Mouse (Mus musculus) cerebellum, adult 2 months (tissue): ENCODE measurements around the gene Rabep1. TPM values are rescaled to one million over a fixed set of nuclear protein-coding genes. Genes with fewer than 3 reads are reported as not detected.
"Not testable (repeated sequence)": the region's sequence is repeated elsewhere in the genome, so short reads cannot be mapped to it uniquely, and the experiment has no call there.

Experiments used
- DNase-seq, 2 experiments: peaks; one replicate each; pipeline ENCODE4 v3.0.0; 2021
- H3K27ac ChIP-seq: fragments of 200-500 bp; 2 replicates; pipeline ENCODE4 v1.5.1; 2012; ENCODE audit warnings: low read length, control low read depth, inconsistent platforms; ENCODE audit not compliant: insufficient read depth
- H3K27me3 ChIP-seq: fragments of 200-500 bp; 2 replicates; pipeline ENCODE4 v1.6.1; 2012; ENCODE audit warnings: inconsistent platforms, mild to moderate bottlenecking, low read length, moderate library complexity; ENCODE audit not compliant: control insufficient read depth, insufficient read depth
- H3K4me1 ChIP-seq: fragments of 200-500 bp; 2 replicates; pipeline ENCODE4 v1.6.1; 2011; ENCODE audit warnings: low read length; ENCODE audit not compliant: control insufficient read depth, insufficient read depth
- H3K4me3 ChIP-seq: fragments of 200-500 bp; replicated peaks from 2 replicates; pipeline ENCODE3; 2011; ENCODE audit warnings: mild to moderate bottlenecking, low read depth, low read length, control low read depth; ENCODE audit not compliant: insufficient read depth
- CTCF ChIP-seq: fragments of 200-500 bp; IDR thresholded peaks from 2 replicates; pipeline ENCODE4 v1.5.1; 2011; ENCODE audit warnings: low read depth, mild to moderate bottlenecking, control low read depth, low read length, moderate library complexity, borderline replicate concordance; ENCODE audit not compliant: insufficient read depth
- POLR2A ChIP-seq: fragments of 200-500 bp; IDR thresholded peaks from 2 replicates; pipeline ENCODE4 v1.6.1; 2011; ENCODE audit warnings: low read length, control low read depth, borderline replicate concordance; ENCODE audit not compliant: insufficient read depth
- WGBS: fragments of 180-500 bp; shearing (Covaris S2); methylation state at CpG from one replicate; pipeline ENCODE4 v1.1.7; 2018; 5-methylcytosine and 5-hydroxymethylcytosine counted together
- polyA plus RNA-seq: library from polyadenylated mRNA; depleted of rRNA; stranded (reverse); fragments of >200 nt; gene quantifications from 2 replicates; pipeline ENCODE4 v1.2.3, GENCODE M21; 2012

Gene Rabep1
- polyA plus RNA-seq, 1 experiment: 35.9 TPM

DNA sequence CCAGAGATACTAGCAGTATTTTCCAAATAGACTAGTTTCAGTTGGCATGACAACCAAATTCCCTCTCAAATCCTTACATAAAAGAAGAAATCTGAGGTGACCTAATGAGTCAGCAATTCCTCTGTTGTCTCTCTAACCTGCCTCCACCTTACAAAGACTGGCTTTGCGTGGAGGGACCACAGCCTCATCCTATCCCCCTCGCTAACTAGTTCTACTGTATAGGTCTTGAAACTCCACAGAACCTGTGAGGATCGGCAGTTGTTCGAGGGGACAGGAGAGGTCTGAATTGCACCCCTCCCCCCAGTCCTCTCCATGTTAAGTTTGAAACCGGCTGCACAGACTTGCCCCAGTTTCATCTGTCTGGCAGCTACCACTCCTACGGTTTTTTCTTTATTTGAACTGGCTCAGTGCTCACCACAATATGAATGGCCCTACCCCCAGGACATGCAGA lies 9.2 kb upstream of the Rabep1 start:
- Histone ChIP-seq H3K27me3 (no peaks in the 10 kb centered on the region), H3K4me1 (no peaks in the 10 kb centered on the region), H3K27ac (no peak overlapping the region), H3K4me3 (no peak overlapping the region)
- no peak for TF ChIP-seq CTCF
- no peak for TF ChIP-seq POLR2A
- WGBS: 70% methylated on average over 6 of the region's 6 CpGs
- no peak for DNase-seq

DNA sequence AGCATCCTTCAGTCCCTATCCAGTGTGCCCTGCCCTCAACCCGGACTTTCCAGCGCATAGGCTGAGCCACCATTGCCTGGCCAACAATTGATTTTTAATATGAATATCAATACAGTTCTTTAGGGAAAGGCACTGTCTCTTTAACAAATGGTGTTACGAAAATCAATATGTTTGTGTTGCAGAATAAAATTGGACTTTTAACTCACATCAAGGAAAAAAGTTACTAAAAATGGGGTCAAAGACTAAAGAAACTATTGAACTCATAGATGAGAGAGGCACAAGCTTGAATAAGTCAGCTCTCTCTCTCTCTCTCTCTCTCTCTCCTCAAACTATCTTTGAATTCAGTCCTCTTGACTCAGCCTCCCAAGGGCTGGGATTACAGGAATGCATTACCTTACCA lies 7.5 kb upstream of the Rabep1 start:
- no peak for DNase-seq
- Histone ChIP-seq H3K27me3 (no peaks in the 10 kb centered on the region), H3K27ac (no peak overlapping the region), H3K4me1 (no peaks in the 10 kb centered on the region), H3K4me3 (no peak overlapping the region)
- no peak for TF ChIP-seq POLR2A
- no peak for TF ChIP-seq CTCF
- WGBS: 92% methylated on average over 3 of the region's 3 CpGs

DNA sequence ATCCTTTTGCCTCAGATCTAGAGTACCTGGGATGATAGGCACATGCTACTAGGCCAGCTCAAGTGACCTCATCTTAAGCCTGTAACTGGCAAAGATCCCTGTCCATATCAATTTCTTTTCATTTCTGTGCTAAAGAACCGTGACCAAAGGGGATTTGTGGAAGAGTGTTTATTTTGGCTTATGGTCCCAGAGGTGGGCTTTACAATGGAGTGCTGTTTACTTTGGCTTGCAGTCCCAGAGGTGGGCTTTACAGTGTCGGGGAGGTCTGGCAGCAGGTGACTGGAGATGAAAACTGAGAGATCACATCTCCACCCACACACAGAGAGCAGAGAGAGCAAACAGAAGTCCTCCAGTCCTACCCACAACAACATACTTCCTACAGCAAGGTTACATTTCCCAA lies 6.0 kb upstream of the Rabep1 start:
- TF ChIP-seq CTCF (no peak), POLR2A (no peak)
- Histone ChIP-seq H3K27ac (no peak overlapping the region), H3K27me3 (no peaks in the 10 kb centered on the region), H3K4me3 (no peak overlapping the region), H3K4me1 (no peaks in the 10 kb centered on the region)
- no peak for DNase-seq
- 51% methylated on average over 2 of the region's 2 CpGs for WGBS

DNA sequence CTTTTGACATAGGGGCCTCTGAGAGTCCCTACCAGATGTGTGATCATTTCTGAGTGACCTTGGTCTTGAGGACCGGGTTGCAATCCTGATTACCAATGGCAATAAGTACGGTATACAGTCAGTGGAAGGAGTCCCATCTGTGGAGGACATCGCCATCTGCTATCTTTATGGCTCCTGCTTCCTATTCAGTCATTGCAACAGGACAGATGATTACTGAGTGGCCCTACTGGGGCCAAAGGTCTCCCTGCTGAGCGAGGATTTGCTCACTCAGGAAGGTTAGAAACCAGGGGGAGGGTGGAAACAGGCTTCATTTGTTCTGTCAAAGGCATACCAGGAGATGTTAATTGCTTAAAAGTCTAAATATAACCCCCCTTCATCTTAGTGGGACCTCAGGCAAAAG lies 1.6 kb upstream of the Rabep1 start:
- WGBS: 41% methylated on average over 4 of the region's 4 CpGs
- DNase-seq: no peak
- no peak for TF ChIP-seq CTCF
- TF ChIP-seq POLR2A: no peak

DNA sequence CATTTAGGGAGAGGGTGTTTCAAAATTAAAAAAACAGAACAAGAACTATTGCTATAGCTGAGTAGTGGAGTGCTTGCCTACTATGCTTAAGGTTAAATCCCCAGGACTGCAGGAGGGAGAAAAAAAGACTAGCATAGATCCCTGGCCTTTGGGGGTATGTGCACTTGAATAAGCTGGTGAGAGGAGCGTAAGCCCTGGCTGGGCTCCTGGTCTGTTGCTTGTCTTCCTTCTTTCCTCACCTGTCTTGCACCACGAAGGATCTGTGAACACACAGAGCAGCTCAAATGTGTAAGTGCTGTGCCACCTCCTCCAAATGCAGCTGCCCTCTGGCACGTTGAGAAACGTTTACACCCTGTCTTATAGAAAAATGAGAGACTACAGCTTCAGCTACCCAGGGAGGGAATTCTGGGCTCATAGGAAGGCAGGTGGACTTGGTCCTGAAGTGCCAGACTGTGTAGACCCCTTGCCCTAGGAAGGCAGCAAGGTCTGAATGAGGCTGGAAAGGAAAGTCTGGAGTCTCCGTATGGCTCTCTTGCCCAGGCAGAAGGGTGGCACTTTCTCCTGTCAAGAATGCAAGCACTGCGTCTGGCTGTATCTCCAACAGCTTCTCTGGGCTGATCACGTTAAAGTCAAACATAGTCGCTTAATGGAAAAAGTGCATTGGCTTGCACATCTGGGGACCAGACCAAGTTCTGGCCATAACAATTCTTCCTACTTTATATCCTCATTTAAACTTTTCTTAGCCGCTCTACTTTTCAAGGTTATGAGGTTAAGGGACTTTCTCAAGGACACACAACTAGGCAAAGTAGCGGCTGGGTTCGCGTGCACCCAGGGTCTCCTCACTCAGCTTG lies 652 bp upstream of the Rabep1 start:
- Histone ChIP-seq H3K4me1 (peaks cover 9% of the 10 kb centered on the region), H3K27ac (no peak overlapping the region; the same call in 1 of the 2 replicates), H3K27me3 (no peaks in the 10 kb centered on the region), H3K4me3 (peak overlapping the region; percentile 73)
- 19% methylated on average over 12 of the region's 12 CpGs for WGBS
- TF ChIP-seq POLR2A (no peak), CTCF (no peak)
- DNase-seq: peak; percentile 23 to 29

More for the DNA sequence above, 1.6 kb upstream of the Rabep1 start:
- Histone ChIP-seq H3K4me1 (peaks cover 9% of the 10 kb centered on the region), H3K27ac (no peak overlapping the region), H3K27me3 (no peaks in the 10 kb centered on the region), H3K4me3 (no peak overlapping the region)

DNA sequence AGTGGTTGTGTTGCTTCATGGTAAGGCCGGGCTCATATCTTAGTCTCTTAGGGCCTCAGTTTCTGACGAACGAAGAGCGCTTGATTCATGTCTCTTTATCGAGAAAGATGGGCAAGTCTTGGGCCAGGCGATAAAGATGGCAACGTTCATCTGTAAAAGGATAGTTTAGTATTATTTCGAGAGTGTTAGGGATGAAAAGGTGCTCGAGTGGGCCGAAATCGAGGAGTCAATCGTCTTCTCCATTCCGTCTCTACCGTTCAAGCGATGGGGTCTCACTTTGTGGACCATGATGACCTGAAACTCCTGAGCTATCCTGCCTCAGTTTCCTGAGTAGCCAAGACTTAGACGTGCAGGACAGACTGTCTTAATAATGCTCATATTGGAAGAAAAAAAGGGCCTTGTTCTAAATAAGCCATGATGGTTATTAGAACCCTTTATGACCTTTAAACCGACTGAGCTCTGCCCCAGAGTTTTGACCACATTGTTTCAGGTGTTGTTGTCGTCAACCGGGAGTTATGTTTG lies 940 bp downstream of the Rabep1 start:
- whole genome bisulfite sequencing: 5% methylated on average over 19 of the region's 19 CpGs
- TF ChIP-seq POLR2A (no peak), CTCF (no peak)
- Histone ChIP-seq H3K27me3 (no peaks in the 10 kb centered on the region), H3K4me3 (peak overlapping the region; percentile 73), H3K27ac (no peak overlapping the region), H3K4me1 (peaks cover 9% of the 10 kb centered on the region)
- no peak for DNase-seq

DNA sequence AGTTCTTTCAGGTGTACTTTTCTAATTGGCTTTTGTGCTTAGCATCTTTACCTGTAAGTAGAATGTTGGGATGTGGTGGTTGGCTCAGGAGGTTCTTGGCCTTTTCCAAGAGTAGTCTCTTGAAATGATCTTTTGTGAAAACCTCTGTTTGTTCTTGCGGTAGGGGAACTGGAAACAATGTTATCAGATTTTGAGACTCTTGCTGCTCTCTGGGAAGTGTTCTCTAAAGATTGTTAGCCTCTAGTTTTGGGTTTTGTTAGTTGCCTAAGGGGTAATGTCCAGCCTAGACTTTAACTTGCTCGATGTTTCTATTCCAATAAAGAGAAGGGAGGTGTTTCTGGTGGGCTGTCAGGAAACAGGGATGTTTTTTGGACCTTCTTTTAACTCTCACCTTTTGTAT lies 1.5 kb downstream of the Rabep1 start:
- no peak overlapping the region for H3K27ac ChIP-seq
- 56% methylated on average over 2 of the region's 2 CpGs for WGBS
- peaks cover 9% of the 10 kb centered on the region for H3K4me1 ChIP-seq
- no peaks in the 10 kb centered on the region for H3K27me3 ChIP-seq
- no peak overlapping the region for H3K4me3 ChIP-seq
- TF ChIP-seq POLR2A: no peak
- no peak for TF ChIP-seq CTCF
- no peak for DNase-seq

DNA sequence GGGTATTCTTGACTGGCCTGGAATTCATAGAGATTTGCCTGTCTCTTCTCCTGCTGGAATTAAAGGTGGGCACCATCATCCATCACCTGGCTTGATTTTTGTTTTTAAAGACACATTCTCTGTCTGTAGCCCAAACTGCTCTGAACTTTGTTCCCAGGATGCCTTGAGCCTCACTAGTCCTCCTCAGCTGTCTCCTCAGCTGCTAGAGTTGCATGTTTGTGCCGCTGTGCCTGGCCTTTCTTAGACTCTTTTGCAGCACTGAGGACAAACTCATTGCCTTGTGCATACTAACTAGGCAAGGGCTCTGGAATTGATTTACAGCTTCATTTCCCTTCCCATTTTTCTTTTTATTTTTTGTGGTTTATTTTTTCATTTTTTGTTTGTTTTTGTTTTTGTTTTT lies 15.8 kb downstream of the Rabep1 start:
- no peaks in the 10 kb centered on the region for H3K27me3 ChIP-seq
- WGBS: 86% methylated on average over 1 of the region's 1 CpGs
- H3K4me3 ChIP-seq: no peak overlapping the region
- no peaks in the 10 kb centered on the region; the same call in none of the 2 replicates for H3K4me1 ChIP-seq
- no peak overlapping the region for H3K27ac ChIP-seq
- no peak for DNase-seq
- TF ChIP-seq POLR2A (no peak), CTCF (no peak)

DNA sequence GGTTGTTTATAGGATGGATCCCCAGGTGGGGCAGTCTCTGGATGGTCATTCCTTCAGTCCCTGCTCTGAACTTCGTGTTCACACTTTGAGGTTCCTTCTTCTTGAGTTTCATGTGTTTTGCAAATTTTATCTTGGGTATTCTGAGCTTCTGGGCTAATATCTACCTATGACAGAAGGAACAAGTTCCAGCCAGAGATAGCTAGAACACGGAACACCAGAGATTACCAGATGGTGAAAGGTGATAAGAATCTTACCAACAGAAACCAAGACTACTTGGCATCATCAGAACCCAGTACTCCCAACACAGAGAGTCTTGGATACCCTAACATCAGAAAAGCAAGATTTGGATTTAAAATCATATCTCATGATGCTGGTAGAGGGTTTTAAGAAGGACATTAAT lies 18.6 kb downstream of the Rabep1 start:
- not testable (repeated sequence) for H3K27me3 ChIP-seq, H3K27ac ChIP-seq
- 43% methylated on average over 2 of the region's 2 CpGs for WGBS

More for the DNA sequence above, 18.6 kb downstream of the Rabep1 start:
- DNase-seq, H3K4me3 ChIP-seq, H3K4me1 ChIP-seq: not testable (repeated sequence)
